Mouse (Mus musculus) heart, embryonic 12.5 days (tissue): Measurements from ENCODE around the gene Trub2. TPM values are rescaled to one million over a fixed set of nuclear protein-coding genes. Genes with fewer than 3 reads are reported as not detected.
"Not testable (repeated sequence)": the region's sequence is repeated elsewhere in the genome, so short reads cannot be mapped to it uniquely, and the experiment has no call there.

Experiments used
- ATAC-seq: fragments of 200-750 bp; cut with Nextera tagmentation; 2 replicates; pipeline ENCODE4 v1.8.0; 2017; ENCODE audit warnings: moderate TSS enrichment, moderate library complexity; ENCODE audit not compliant: insufficient number of reproducible peaks, low FRiP score
- H3K27ac ChIP-seq: fragments of 300-500 bp; sonication (generic); 2 replicates; pipeline ENCODE4 v1.5.1; 2016; ENCODE audit warnings: mild to moderate bottlenecking, moderate library complexity; ENCODE audit not compliant: poor library complexity, severe bottlenecking
- H3K27me3 ChIP-seq: fragments of 300-500 bp; sonication (generic); replicated peaks from 2 replicates; pipeline ENCODE4 v1.6.1; 2016; ENCODE audit warnings: mild to moderate bottlenecking, moderate library complexity
- H3K36me3 ChIP-seq: fragments of 300-500 bp; sonication (generic); 2 replicates; pipeline ENCODE4 v1.6.1; 2016; ENCODE audit warnings: mild to moderate bottlenecking, moderate library complexity
- H3K4me1 ChIP-seq: fragments of 300-500 bp; sonication (generic); replicated peaks from 2 replicates; pipeline ENCODE4 v1.6.1; 2016; ENCODE audit warnings: mild to moderate bottlenecking
- H3K4me2 ChIP-seq: fragments of 300-500 bp; sonication (generic); 2 replicates; pipeline ENCODE4 v1.6.1; 2016; ENCODE audit warnings: mild to moderate bottlenecking, moderate library complexity
- H3K4me3 ChIP-seq: fragments of 300-500 bp; sonication (generic); 2 replicates; pipeline ENCODE4 v1.5.1; 2016; ENCODE audit warnings: mild to moderate bottlenecking
- H3K9ac ChIP-seq: fragments of 300-500 bp; sonication (generic); 2 replicates; pipeline ENCODE4 v1.6.1; 2016; ENCODE audit warnings: mild to moderate bottlenecking, moderate library complexity
- H3K9me3 ChIP-seq: fragments of 300-500 bp; sonication (generic); replicated peaks from 2 replicates; pipeline ENCODE4 v1.6.1; 2016; ENCODE audit warnings: mild to moderate bottlenecking, moderate library complexity
- WGBS: fragments of 180-500 bp; shearing (Covaris S2); methylation state at CpG from one replicate; pipeline ENCODE4 v1.1.7; 2016; 5-methylcytosine and 5-hydroxymethylcytosine counted together
- polyA plus RNA-seq: library from polyadenylated mRNA; unstranded; fragments of >200 nt; fragmentation: Nextera tagmentation; extraction: Ambion mirVana; gene quantifications from 2 replicates; pipeline ENCODE4 v1.2.1, GENCODE M21; 2016

The Trub2 gene
- polyA plus RNA-seq, 1 experiment from 2014 or later = 26.6 TPM

GRCm38 (mm10) chr2:29817426-29818232 is 29.3 kb upstream of the Trub2 start:
- Histone ChIP-seq H3K9ac (no peak overlapping the region), H3K36me3 (peaks cover 31% of the 10 kb centered on the region), H3K4me3 (no peak overlapping the region), H3K27me3 (no peaks in the 10 kb centered on the region), H3K9me3 (no peaks in the 10 kb centered on the region), H3K4me1 (peaks cover 9% of the 10 kb centered on the region), H3K4me2 (peak overlapping the region; percentile 10; the same call in 1 of the 2 replicates), H3K27ac (0 out of 2 replicates have a peak overlapping the region, but pooled peaks have one; percentile 17)
- peak; percentile 54; the same call in 1 of the 2 replicates for ATAC-seq
- WGBS = 35% methylated on average over 8 of the region's 8 CpGs

- Histone ChIP-seq H3K4me2 (no peak overlapping the region), H3K4me3 (no peak overlapping the region), H3K36me3 (peaks cover 49% of the 10 kb centered on the region), H3K9ac (no peak overlapping the region), H3K9me3 (no peaks in the 10 kb centered on the region), H3K27ac (no peak overlapping the region), H3K4me1 (peaks cover 7% of the 10 kb centered on the region), H3K27me3 (no peaks in the 10 kb centered on the region)
- WGBS = 73% methylated on average over 11 of the region's 11 CpGs
- no peak for ATAC-seq
Measured at GRCm38 (mm10) chr2:29815678-29816371, 27.5 kb upstream of the Trub2 start.

- H3K4me3 ChIP-seq = peak overlapping the region; percentile 93
- ATAC-seq = no peak
- H3K27me3 ChIP-seq = 0 out of 2 replicates have a peak, but pooled peaks cover 11% of the 10 kb centered on the region
- H3K9me3 ChIP-seq = no peaks in the 10 kb centered on the region
- H3K9ac ChIP-seq = peak overlapping the region; percentile 93
- peaks cover 10% of the 10 kb centered on the region for H3K4me1 ChIP-seq
- H3K4me2 ChIP-seq = peak overlapping the region; percentile 95
- WGBS = 21% methylated on average over 6 of the region's 6 CpGs
- peaks cover 44% of the 10 kb centered on the region for H3K36me3 ChIP-seq
- no peak overlapping the region for H3K27ac ChIP-seq
Measured at GRCm38 (mm10) chr2:29803400-29803831, 15.1 kb upstream of the Trub2 start.

- H3K9ac ChIP-seq = peak overlapping the region; percentile 93
- H3K36me3 ChIP-seq = peaks cover 38% of the 10 kb centered on the region
- peak overlapping the region; percentile 95 for H3K4me2 ChIP-seq
- H3K9me3 ChIP-seq = no peaks in the 10 kb centered on the region
- peak; percentile 63 for ATAC-seq
- H3K4me3 ChIP-seq = peak overlapping the region; percentile 93
- under 1% methylated on average over 30 of the region's 39 CpGs for WGBS
- peak overlapping the region; percentile 61; the same call in 1 of the 2 replicates for H3K27ac ChIP-seq
- H3K27me3 ChIP-seq = 0 out of 2 replicates have a peak, but pooled peaks cover 11% of the 10 kb centered on the region
- H3K4me1 ChIP-seq = peaks cover 10% of the 10 kb centered on the region
Measured at GRCm38 (mm10) chr2:29802827-29803201, 14.5 kb upstream of the Trub2 start.

- H3K4me1 ChIP-seq = peaks cover 10% of the 10 kb centered on the region
- 0 out of 2 replicates have a peak, but pooled peaks cover 11% of the 10 kb centered on the region for H3K27me3 ChIP-seq
- WGBS = 4% methylated on average over 26 of the region's 28 CpGs
- H3K27ac ChIP-seq = peak within 1 kb of the TSS; percentile 61; the same call in 1 of the 2 replicates
- ATAC-seq = peak; percentile 97
- H3K9me3 ChIP-seq = no peaks in the 10 kb centered on the region
- H3K4me3 ChIP-seq = peak within 1 kb of the TSS; percentile 93
- H3K4me2 ChIP-seq = peak within 1 kb of the TSS; percentile 95
- H3K36me3 ChIP-seq = peaks cover 35% of the 10 kb centered on the region
- H3K9ac ChIP-seq = peak within 1 kb of the TSS; percentile 93
Measured at GRCm38 (mm10) chr2:29802075-29802826, 13.9 kb upstream of the Trub2 start, which contains the start of gene Slc27a4. TSS of gene Slc27a4 (plus strand) at chr2:29802634.

GRCm38 (mm10) chr2:29792772-29793487 is 4.6 kb upstream of the Trub2 start:
- Histone ChIP-seq H3K4me3 (no peak overlapping the region), H3K27ac (no peak overlapping the region), H3K4me2 (no peak overlapping the region), H3K27me3 (no peaks in the 10 kb centered on the region), H3K9me3 (no peaks in the 10 kb centered on the region), H3K4me1 (peaks cover 5% of the 10 kb centered on the region; the same call in 1 of the 2 replicates), H3K9ac (no peak overlapping the region), H3K36me3 (peaks cover 48% of the 10 kb centered on the region)
- no peak for ATAC-seq
- 91% methylated on average over 2 of the region's 2 CpGs for WGBS

GRCm38 (mm10) chr2:29787104-29787917 is 991 bp downstream of the Trub2 start, which contains the start of gene Coq4:
TSS of gene Coq4 (plus strand) at chr2:29787493.
- Histone ChIP-seq H3K36me3 (peaks cover 60% of the 10 kb centered on the region), H3K27ac (peak within 1 kb of the TSS; percentile 45; the same call in 1 of the 2 replicates)
- WGBS = 2% methylated on average over 31 of the region's 31 CpGs

GRCm38 (mm10) chr2:29784290-29784689 is 4.0 kb downstream of the Trub2 start:
- Histone ChIP-seq H3K4me3 (no peak overlapping the region), H3K4me1 (peaks cover 12% of the 10 kb centered on the region), H3K9me3 (peaks cover 7% of the 10 kb centered on the region), H3K9ac (no peak overlapping the region), H3K27ac (no peak overlapping the region), H3K36me3 (peaks cover 68% of the 10 kb centered on the region), H3K4me2 (no peak overlapping the region), H3K27me3 (no peaks in the 10 kb centered on the region)
- ATAC-seq = no peak
- WGBS = 74% methylated on average over 4 of the region's 4 CpGs

More at GRCm38 (mm10) chr2:29787104-29787917, 991 bp downstream of the Trub2 start, which contains the start of gene Coq4:
- Histone ChIP-seq H3K9ac (peak within 1 kb of the TSS; percentile 76), H3K27me3 (no peaks in the 10 kb centered on the region), H3K9me3 (no peaks in the 10 kb centered on the region), H3K4me2 (peak within 1 kb of the TSS; percentile 89), H3K4me1 (peaks cover 12% of the 10 kb centered on the region), H3K4me3 (peak within 1 kb of the TSS; percentile 84)
- peak; percentile 87 for ATAC-seq

- H3K4me3 ChIP-seq, H3K27me3 ChIP-seq, H3K4me2 ChIP-seq, ATAC-seq, H3K9me3 ChIP-seq, H3K4me1 ChIP-seq, H3K9ac ChIP-seq, H3K27ac ChIP-seq: not testable (repeated sequence)
- 93% methylated on average over 2 of the region's 2 CpGs for WGBS
- H3K36me3 ChIP-seq = peaks cover 96% of the 10 kb centered on the region
Measured at GRCm38 (mm10) chr2:29781256-29781655, 7.0 kb downstream of the Trub2 start.
